Mouse (Mus musculus) cerebellum, postnatal 14 days (tissue): ENCODE measurements around the gene Wdr76.
"Not testable (repeated sequence)": the region's sequence is repeated elsewhere in the genome, so short reads cannot be mapped to it uniquely, and the experiment has no call there.

Experiments used
- DNase-seq, 2 experiments: peaks; one replicate each; pipeline ENCODE4 v3.0.0; 2021; ENCODE audit warnings: mixed read lengths in 2 of 2

Wdr76 gene

DNA sequence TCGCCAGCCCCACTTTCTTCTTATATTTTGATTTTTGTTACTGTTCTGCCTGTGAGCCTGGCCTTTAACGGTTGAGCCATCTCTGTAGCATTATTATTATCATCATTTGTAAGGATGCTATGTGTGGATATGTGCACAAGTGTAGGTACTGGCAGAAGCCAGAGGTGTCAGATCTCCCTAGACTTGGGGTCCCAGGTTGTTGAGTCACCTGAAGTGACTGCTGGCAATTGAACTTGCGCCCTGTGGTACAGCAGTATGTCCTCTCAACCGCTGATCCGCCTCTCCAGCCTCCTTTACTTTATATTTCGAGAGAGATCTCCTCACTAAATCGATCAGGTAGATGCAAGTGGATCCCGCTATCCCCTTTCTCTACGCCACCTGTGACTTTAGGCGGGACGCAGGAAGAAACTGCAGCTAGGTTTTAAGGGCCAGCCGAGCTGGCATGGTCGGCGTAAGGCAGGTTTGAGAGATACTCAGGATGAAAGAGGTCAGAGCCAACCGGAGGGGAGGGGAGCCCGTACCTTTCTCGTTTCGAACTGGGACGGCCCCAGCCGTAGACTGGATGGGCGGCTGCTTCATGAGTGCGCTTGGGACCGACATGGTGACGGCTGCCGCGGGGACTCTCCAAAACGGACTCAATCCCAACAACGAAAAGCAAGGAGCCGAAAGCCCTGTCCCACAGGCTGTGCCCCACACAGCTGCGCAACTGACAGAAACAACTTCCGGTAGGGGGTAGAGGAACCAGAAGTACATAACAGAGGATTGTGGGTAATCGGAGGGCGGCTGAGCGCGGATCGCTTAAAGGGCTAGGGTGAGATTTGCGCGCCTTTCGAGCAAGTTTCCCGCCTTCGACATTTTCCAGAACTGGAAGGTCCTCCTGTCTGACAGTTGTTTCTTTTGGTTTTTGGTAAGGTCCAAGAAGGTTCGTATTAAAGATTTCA lies at the start of gene Wdr76, which contains the start of gene Mfap1a:
Wdr76 (plus strand) TSS at position 782 of the 941 bp plus-strand sequence.
Mfap1a (minus strand) TSS at position 724 of the 941 bp plus-strand sequence.
- DNase-seq: peak; percentile 80 to 82

DNA sequence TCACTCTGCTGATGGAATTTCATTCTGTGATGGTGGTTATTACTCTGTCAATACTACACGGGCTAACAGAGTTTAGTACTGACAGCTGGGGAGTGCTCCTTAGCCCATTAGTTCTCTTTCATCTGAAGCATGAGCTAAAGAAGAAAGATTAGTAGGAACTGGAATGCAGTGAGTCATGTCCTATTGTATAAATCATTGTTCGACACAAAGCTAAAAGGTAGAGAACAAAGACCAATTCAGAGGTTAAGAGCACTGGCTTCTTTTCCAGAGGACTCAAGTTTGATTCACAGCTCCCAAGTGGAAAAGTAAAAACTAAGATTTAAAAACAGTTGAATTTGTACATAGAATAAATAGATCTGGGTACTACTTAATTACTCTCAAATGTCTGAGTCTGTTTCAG lies 46.5 kb upstream of the Wdr76 start:
- no peak for DNase-seq

DNA sequence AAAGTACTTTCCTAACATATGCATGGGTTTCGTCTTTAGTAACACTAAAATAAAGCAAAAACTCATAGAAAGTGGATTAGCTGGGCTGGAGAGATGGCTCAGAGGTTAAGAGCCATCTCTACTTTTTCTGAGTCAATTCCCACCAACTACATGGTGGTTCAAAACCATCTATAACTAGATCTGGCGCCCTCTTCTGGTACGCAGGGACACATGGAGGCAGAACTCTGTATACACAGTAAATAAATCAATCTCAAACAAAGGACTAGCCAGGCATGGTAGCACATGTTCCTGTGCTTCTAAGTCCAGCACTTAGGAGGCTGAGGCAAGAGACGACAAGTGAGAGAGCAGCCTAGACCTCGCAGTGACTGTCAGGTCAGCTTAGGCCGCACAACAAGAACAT lies 37.5 kb upstream of the Wdr76 start:
- not testable (repeated sequence) for DNase-seq

DNA sequence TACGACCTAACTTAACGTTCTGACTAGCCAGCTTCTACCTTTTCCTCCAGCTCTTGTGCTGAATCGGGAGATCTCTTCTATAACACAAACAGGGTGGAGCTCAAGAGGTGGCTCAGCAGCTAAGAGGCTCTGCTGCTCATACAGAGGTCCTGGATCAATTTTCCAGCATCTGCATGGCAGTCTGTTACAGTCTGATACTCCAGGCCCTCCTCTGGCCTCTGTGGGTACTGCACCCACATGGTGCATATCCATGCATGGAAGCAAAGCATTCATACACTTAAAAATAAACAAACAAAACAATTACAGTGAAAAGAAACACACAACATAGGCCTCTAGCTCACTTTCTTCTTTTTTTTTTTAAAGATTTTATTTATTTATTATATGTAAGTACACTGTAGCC lies 33.7 kb upstream of the Wdr76 start:
- not testable (repeated sequence) for DNase-seq

DNA sequence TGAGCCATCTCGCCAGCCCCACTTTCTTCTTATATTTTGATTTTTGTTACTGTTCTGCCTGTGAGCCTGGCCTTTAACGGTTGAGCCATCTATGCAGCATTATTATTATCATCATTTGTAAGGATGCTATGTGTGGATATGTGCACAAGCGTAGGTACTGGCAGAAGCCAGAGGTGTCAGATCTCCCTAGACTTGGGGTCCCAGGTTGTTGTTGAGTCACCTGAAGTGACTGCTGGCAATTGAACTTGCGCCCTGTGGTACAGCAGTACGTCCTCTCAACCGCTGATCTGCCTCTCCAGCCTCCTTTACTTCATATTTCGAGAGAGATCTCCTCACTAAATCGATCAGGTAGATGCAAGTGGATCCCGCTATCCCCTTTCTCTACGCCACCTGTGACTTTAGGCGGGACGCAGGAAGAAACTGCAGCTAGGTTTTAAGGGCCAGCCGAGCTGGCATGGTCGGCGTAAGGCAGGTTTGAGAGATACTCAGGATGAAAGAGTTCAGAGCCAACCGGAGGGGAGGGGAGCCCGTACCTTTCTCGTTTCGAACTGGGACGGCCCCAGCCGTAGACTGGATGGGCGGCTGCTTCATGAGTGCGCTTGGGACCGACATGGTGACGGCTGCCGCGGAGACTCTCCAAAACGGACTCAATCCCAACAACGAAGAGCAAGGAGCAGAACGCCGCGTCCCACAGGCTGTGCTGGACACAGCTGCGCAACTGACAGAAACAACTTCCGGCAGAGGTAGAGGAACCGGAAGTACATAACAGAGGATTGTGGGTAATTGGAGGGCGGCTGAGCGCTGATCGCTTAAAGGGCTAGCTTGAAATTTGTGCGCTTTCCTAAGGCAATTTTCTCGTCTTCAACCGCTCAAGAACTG lies 33.0 kb upstream of the Wdr76 start, which contains the start of gene Mfap1b:
Mfap1b (minus strand) TSS at position 767 of the 879 bp plus-strand sequence.
- peak; percentile 82 to 84 for DNase-seq

DNA sequence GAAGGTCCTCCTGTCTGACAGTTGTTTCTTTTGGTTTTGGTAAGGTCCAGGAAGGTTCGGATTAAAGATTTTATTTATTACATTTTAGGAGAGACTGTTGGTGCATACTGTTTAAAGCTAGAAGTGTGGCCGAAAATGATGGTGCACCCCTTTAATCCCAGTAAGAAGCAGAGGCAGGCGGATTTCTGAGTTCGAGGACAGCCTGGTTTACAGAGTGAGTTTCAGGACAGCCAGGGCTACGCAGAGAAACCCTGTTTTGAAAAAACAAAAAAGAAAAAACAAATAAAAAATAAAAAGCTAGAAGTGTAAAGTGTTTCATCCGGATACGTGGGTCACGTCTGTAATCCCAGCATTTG lies 32.4 kb upstream of the Wdr76 start:
- DNase-seq: no peak

DNA sequence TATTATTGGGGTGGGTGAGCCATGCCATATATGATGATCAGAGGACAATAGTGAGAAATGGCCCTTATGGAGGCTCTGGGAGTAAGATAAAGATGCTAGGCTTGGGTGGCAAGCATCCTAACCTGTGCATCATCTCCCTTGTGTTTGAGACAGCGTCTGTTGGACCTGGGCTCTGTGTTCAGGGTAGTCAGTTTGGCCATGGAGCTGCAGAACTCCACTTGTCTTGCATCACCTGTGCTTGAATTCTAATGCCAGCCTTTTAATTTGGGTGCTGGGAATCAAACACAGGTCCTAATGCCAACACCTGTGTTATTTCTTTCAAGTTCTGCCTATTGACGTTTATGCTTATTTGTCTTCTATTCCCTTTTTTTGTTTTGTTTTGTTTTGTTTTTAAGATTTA lies 31.2 kb upstream of the Wdr76 start:
- not testable (repeated sequence) for DNase-seq

DNA sequence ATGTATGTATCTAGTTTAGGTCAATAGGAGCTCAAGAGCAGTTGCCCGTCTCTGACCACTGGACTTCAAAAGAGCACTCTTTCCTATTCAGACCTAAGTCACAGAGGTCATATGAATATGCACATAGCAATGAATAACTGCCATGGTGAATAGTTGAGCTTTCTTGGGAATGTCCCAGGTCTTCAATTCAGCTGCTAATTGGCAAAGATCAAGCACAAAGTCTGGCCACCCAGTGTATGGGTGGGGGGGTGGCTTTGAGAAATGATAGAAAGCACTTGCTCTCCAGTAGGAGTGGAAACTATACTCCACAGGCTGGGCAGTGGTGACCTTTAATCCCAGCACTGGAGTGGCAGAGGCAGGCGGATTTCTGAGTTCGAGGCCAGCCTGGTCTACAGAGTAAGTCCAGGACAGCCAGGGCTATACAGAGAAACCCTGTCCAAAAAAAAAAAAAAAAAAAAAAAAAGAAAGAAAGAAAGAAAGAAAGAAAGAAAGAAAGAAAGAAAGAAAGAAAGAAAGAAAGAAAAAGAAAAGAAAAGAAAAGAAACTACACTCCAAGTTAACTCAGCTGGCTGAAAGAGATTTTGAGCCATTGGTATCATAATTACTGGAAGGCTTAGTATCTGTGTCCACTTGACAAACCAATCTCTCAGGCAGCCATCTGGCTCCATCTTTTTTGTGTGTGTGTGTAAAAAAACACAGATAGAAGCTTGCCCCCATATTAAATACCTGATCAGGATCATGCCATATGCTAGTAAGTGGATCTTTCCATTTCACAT lies 28.8 kb upstream of the Wdr76 start:
- no peak for DNase-seq

DNA sequence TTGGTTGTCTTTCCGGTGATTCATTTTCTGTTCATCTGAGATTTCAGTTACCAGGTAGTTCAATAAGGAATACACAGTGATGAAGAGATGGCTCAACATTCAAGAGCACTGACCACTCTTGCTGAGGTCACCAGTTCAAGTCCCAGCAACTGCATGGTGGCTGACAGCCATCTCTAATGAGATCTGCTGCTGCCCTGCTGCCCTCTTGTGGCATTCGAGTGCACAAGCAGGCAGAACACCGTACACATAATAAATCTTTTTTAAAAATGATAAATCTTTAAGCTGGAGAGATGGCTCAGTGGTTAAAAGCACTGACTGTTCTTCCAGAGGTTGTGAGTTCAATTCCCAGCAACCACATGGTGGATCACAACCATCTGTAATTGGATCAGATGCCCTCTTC lies 26.0 kb upstream of the Wdr76 start:
- DNase-seq: peak in 1 of 2 experiments; percentile 33

DNA sequence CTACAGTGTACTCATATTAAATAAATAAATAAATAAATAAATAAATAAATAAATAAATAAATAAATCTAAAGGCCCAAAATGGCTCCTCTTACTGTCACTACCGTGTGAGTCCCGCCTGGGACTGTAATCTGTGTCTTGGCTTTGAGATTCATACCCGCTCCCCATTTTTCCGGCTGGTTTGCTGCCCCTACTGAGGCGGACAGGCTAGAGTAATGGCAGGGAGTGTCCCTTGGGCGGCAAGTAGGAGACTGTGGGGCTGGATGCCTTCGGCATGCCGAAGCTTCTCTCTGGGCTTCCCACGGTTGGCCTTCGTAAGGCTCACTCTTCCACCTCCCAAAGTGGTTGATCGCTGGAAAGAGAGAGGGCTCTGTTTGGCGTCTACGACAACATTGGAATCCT lies 25.6 kb upstream of the Wdr76 start:
- DNase-seq: not testable (repeated sequence)

DNA sequence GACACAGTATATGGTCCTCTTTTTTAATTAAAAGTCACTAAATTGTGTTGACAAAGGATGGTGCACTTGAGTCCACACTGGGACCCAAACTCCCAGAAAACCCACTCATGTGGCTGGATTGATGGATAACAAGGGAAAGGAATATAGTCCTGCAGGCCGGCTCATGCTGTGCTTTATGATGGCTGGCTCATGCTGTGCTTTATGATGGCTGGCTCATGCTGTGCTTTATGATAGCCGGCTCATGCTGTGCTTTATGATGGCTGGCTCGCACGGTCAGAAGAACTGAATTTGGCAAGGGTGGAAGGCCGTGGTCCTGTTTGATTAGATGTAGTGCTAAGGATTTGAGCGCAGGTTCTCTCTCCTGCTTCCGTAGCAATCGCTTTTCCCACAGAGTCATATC lies 22.9 kb upstream of the Wdr76 start:
- no peak for DNase-seq

DNA sequence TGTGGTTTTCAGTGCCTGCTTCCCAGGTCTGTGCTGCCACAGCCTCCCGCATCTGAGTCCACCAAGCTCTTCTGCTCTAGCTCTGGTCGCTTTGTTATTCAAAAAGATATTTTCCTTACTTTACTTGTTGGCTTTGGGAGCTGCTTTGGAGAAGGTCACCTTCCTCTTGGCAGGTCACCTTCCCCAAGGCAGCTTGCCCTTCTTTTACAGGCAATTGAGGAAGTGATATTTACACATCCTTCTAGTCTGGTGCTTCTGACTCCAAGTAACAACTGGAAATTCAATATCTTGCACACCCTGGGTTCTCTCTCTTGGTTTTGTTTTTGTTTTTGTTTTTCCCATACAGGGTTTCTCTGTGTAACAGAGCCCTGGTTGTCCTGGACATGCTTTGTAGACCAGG lies 22.1 kb upstream of the Wdr76 start:
- DNase-seq: not testable (repeated sequence)

DNA sequence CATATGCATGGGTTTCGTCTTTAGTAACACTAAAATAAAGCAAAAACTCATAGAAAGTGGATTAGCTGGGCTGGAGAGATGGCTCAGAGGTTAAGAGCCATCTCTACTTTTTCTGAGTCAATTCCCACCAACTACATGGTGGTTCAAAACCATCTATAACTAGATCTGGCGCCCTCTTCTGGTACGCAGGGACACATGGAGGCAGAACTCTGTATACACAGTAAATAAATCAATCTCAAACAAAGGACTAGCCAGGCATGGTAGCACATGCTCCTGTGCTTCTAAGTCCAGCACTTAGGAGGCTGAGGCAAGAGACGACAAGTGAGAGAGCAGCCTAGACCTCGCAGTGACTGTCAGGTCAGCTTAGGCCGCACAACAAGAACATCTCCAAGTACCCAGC lies 5.0 kb upstream of the Wdr76 start:
- DNase-seq: not testable (repeated sequence)

DNA sequence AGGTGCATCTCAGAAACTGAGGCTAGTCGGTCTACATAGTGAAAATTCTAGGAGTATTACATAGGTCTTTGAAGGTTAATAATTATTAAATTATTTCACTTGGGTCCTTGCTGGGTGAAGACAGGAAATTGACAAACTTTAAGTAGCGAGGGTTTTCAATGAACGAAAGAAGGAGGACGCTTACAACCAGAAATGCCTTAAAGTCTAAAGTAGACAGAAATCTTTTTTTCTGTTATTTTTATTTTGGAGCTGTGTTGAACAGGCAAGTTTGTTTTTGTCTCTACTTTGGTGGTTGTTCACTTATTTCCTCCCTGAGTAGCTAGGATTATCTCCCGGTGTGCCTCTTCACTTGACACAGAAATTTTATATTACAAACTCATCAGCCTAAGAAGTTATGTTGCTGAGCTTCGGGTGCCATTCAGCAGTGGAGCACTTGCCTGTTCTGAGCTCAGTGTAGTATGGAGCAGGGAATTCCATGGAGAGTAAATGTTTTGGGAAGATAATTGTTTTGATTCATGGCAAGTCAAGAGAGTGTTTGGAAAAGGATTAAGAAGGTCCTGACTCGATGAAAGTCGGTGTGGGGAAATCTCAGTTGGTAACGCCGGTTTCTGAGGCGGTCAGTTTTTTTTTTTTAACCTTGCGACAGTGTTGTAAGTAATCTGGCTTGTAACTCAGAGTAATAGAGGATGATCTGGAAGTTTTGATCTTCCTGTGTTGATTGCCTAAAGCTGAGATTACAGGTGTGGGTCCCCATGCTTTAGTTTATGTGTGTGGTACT lies 839 bp downstream of the Wdr76 start:
- DNase-seq: no peak

DNA sequence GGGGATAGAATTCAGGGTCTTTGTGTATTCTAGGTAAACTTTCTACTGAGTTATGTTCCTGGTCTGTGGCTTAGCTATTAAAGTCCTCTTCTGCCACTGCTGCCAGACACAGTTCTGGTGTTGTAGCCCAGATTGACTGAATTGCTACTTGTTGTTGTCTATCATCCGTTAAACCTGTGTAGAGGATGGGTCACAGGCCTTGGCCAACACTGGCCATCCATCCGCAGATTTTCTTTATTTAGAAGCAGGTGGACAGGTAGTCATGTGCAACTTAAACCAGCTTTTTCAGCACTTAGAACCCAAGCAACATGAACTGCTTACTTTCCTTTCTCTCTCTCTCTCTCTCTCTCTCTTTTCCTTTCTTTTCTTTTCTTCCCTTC lies 1.4 kb downstream of the Wdr76 start:
- DNase-seq: no peak

DNA sequence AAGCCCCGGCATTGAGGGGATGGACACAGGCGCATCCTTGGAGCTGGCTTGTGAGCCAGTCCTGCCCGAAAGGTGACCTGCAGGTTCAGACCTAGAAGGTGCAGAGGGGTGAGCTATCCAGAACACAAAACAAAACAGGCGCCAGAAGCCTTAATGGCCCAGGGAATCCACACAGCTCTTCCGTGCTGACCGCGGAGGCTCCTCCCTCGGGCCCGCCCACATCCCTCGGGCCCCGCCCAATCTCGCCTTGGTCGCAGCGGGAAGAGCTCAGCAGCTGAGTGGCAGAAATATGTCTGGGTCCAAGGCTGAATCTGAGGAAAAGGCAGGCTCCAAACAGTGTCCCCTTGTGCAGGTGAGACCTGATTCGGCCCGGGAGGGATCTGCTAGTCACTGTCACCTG lies 3.1 kb downstream of the Wdr76 start:
- peak; percentile 27 to 35 for DNase-seq

DNA sequence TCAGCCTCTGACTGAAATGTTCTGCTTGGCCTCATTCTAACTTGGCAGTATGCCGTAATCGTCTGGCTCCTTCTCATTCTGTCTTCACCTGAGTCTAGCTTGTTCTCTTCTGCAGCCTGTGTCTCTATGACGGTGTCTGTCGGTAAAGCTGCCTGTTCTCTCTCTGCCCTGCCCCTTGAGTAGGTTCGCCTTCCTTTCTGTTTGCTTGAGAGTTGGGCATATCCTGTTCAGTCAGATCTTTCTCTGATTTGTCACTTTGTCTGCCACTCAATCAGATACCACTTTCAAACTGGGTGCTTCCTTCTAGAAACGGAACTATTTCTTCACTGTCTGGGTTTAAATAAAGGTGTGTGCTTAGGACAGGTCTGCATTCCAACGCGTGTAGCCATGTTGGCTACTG lies 4.9 kb downstream of the Wdr76 start:
- DNase-seq: no peak

DNA sequence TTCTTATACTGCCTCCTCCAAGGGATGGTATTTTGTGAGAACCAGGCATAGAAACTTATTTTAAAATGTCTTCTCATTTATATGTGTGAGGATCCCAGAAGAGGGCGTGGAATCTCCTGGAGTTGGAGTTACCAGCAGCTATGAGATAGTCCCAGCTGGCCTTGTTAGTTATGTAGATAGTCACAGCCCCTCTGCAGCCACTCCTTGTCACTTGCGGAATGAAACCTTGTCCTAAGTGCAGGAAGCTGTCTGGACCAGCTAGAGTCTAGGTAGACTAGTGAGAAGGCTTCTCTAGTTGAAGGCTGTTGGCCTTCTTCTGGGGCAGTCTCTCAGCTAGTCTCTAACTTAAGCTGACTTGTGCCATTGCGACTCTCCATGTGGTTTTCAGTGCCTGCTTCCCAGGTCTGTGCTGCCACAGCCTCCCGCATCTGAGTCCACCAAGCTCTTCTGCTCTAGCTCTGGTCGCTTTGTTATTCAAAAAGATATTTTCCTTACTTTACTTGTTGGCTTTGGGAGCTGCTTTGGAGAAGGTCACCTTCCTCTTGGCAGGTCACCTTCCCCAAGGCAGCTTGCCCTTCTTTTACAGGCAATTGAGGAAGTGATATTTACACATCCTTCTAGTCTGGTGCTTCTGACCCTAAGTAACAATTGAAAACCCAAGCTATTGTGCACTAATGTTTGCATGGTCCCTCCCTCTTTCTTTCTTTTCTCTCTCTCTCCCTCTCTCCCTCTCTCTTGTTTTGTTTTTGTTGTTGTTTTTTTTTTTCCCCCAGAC lies 6.7 kb downstream of the Wdr76 start:
- not testable (repeated sequence) for DNase-seq

DNA sequence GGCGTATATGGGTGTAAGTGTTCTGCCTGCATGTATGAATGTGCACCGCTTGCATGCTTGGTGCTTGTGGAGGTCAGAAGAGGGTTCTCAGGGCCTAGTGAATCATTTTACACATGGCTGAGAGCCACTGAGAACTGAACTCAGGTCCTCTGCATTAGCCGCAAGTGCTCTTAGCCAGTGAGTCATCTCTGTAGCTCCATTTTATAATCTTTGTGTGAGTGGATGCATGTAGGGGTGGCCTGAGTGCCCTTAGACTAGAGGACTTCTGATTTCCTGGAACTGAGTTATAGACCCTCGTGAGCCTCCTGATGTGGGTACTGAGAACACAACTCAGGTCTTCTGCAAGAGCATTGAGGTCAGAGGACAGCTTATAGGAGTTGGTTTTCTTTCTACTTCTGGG lies 7.7 kb downstream of the Wdr76 start:
- DNase-seq: no peak

DNA sequence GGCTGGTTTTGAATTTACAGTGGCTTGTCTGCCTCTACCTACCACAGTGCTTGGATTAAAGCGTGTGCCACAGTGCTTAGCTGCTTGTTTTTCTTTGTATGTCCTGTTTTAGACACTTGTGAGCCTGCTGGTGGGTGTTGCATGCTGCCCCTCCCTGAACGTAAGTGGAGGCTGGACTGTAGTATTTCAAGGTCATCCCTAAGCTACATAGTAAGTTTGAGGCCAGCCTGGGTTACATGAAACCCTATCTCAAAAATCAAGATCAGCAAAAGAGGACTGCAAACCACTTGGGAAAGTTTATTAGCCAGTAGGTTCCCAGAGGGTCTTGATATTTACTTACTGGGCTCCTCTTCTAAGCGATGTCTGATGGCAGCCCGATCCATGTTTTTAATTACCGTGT lies 11.6 kb downstream of the Wdr76 start:
- no peak for DNase-seq

DNA sequence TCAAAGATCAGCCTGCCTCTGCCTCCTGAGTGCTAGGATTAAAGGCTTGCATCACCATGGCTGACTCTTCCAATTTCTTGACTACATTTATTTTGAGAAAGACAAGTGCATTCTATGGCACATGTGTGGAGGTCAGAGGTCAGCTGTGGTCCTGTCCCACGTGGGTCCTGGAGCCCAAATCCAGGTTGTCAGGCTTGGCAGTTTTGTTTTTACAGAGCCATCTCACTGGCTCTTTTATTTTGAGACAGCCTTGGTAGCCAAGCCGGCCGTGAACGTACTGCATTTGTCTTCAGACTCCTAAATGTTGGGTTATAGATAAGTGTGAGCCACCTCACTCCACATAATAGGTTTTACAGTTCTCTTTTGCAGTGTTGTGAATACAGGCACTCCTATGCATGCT lies 12.2 kb downstream of the Wdr76 start:
- not testable (repeated sequence) for DNase-seq
